Mouse (Mus musculus) MEL (cell line): ENCODE data around the gene Vmn2r112. TPM values are rescaled to one million over a fixed set of nuclear protein-coding genes. Genes with fewer than 3 reads are reported as not detected.
A peak's percentile ranks its signal among the peaks of the same experiment; 100 is the strongest.
"Not testable (repeated sequence)": the region's sequence is repeated elsewhere in the genome, so short reads cannot be mapped to it uniquely, and the experiment has no call there.

Source experiments
- DNase-seq: peaks from one replicate; pipeline ENCODE4 v3.0.0; 2011; ENCODE audit warnings: low read depth, low spot score
- H3K27ac ChIP-seq: 2 replicates; pipeline ENCODE4 v1.5.1; 2012; ENCODE audit warnings: low read depth, mild to moderate bottlenecking, control low read depth, low read length, moderate library complexity; ENCODE audit not compliant: control insufficient read depth
- H3K27me3 ChIP-seq, 2 experiments: fragments of 150-350 bp in 1 of 2; sonication (generic) in 1 of 2; 2 replicates each; pipeline ENCODE4 v1.6.1; 2012; ENCODE audit warnings: low read length in 2 of 2, mild to moderate bottlenecking in 2 of 2, improper control_type of control experiment in 1 of 2, moderate library complexity in 1 of 2; ENCODE audit not compliant: insufficient read depth in 2 of 2, control insufficient read depth in 1 of 2
- H3K36me3 ChIP-seq, 2 experiments: 2 replicates each; pipeline ENCODE4 v1.6.1; 2012 to 2014; ENCODE audit warnings: low read length in 2 of 2, improper control_type of control experiment in 1 of 2, inconsistent platforms in 1 of 2, mild to moderate bottlenecking in 1 of 2; ENCODE audit not compliant: insufficient read depth in 2 of 2, control insufficient read depth in 1 of 2
- H3K4me1 ChIP-seq, 2 experiments: fragments of 150-350 bp in 1 of 2; sonication (generic) in 1 of 2; 2 replicates each; pipeline ENCODE4 v1.6.1; 2012; ENCODE audit warnings: low read length in 2 of 2, improper control_type of control experiment in 1 of 2, mild to moderate bottlenecking in 1 of 2; ENCODE audit not compliant: insufficient read depth in 2 of 2, control insufficient read depth in 1 of 2
- H3K4me3 ChIP-seq, 2 experiments: fragments of 150-350 bp in 1 of 2; sonication (generic) in 1 of 2; 2 replicates each; pipeline ENCODE4 v1.5.1; 2012; ENCODE audit warnings: low read depth in 2 of 2, low read length in 2 of 2, mild to moderate bottlenecking in 2 of 2, moderate library complexity in 2 of 2, control low read depth in 1 of 2, improper control_type of control experiment in 1 of 2; ENCODE audit not compliant: control insufficient read depth in 1 of 2, insufficient read depth in 1 of 2
- H3K79me2 ChIP-seq: 2 replicates; pipeline ENCODE4 v1.6.1; 2012; ENCODE audit warnings: mild to moderate bottlenecking, low read length, moderate library complexity; ENCODE audit not compliant: control insufficient read depth, poor library complexity, insufficient read depth
- H3K9ac ChIP-seq: 2 replicates; pipeline ENCODE4 v1.6.1; 2012; ENCODE audit warnings: low read depth, mild to moderate bottlenecking, control low read depth, low read length, moderate library complexity; ENCODE audit not compliant: control insufficient read depth, poor library complexity, severe bottlenecking
- H3K9me3 ChIP-seq: fragments of 150-350 bp; sonication (generic); replicated peaks from 2 replicates; pipeline ENCODE4 v1.6.1; 2012; ENCODE audit warnings: mild to moderate bottlenecking, low read length, improper control_type of control experiment, moderate library complexity; ENCODE audit not compliant: insufficient read depth
- CTCF ChIP-seq, 3 experiments: IDR thresholded peaks in 2 of 3; conservative IDR thresholded peaks in 1 of 3; 2 replicates each; pipeline ENCODE4 v1.5.1; 2011 to 2012; ENCODE audit warnings: low read length in 3 of 3, low read depth in 2 of 3, mild to moderate bottlenecking in 2 of 3, improper control_type of control experiment in 1 of 3, inconsistent platforms in 1 of 3, mixed read lengths in 1 of 3, moderate library complexity in 1 of 3; ENCODE audit not compliant: control insufficient read depth in 1 of 3, insufficient read depth in 1 of 3, poor library complexity in 1 of 3, severe bottlenecking in 1 of 3
- JUND ChIP-seq: IDR thresholded peaks from 2 replicates; pipeline ENCODE4 v1.6.1; 2011; ENCODE audit warnings: low read depth, mild to moderate bottlenecking, improper control_type of control experiment, low read length
- MAZ ChIP-seq: IDR thresholded peaks from 2 replicates; pipeline ENCODE4 v1.6.1; 2012; ENCODE audit warnings: low read depth, mild to moderate bottlenecking, inconsistent platforms, low read length, improper control_type of control experiment
- ZKSCAN1 ChIP-seq: IDR thresholded peaks from 2 replicates; pipeline ENCODE4 v1.6.1; 2012; ENCODE audit warnings: low read depth, mild to moderate bottlenecking, inconsistent platforms, low read length, improper control_type of control experiment, moderate library complexity
- ZNF384 ChIP-seq: IDR thresholded peaks from 2 replicates; pipeline ENCODE4 v1.6.1; 2012; ENCODE audit warnings: low read depth, mild to moderate bottlenecking, inconsistent platforms, low read length, improper control_type of control experiment
- polyA plus RNA-seq, 2 experiments: library from polyadenylated mRNA; stranded (reverse) in 1 of 2; unstranded in 1 of 2; fragments of >175 nt in 1 of 2; fragments of >200 nt in 1 of 2; gene quantifications; 2 replicates each; pipeline versions ENCODE4 v1.2.1 to v1.2.4; 2012; ENCODE audit warnings: low replicate concordance in 2 of 2, low read depth in 1 of 2; ENCODE audit not compliant: insufficient read length in 2 of 2, insufficient read depth in 1 of 2, missing spikeins in 1 of 2
- total RNA-seq: library from RNA; depleted of rRNA; stranded (reverse); fragments of 300-350 nt; gene quantifications from 2 replicates; pipeline ENCODE4 v1.2.3, GENCODE M21; 2012; rRNA removed

Gene Vmn2r112
- total RNA-seq (not detected in 2 replicates), polyA plus RNA-seq (not detected)

DNA sequence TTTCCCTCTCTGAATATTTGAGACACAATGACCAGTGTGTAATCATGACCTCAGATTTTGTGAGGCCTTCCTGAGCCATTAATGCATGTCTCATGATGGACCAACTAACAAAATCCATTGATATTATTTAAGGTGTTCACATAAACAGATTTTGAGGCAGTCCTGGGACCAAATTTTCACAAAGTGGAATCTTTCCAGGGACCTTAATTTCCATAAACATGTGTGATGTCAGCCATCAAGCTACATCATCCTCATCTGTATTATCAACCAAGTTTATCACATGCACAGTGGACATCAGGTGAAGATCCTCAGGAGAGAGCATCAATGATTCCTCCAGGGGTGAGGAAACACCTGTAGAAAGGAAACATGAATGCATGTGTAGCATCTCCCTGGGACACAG, at the start of gene Vmn2r112:
Gene Vmn2r112, plus strand, starts transcription at position 301 of the 400 bp plus-strand sequence.
- H3K9me3 ChIP-seq, H3K27ac ChIP-seq, H3K79me2 ChIP-seq, H3K9ac ChIP-seq, H3K27me3 ChIP-seq, H3K4me1 ChIP-seq, DNase-seq, H3K4me3 ChIP-seq, H3K36me3 ChIP-seq: not testable (repeated sequence)

DNA sequence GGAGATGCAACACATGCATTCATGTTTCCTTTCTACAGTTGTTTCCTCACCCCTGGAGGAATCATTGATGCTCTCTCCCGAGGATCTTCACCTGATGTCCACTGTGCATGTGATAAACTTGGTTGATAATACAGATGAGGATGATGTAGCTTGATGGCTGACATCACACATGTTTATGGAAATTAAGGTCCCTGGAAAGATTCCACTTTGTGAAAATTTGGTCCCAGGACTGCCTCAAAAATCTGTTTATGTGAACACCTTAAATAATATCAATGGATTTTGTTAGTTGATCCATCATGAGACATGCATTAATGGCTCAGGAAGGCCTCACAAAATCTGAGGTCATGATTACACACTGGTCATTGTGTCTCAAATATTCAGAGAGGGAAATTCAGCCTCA, 27.4 kb upstream of the Vmn2r112 start, which contains the start of gene Vmn2r111:
Gene Vmn2r111, minus strand, starts transcription at position 101 of the 400 bp plus-strand sequence.
- H3K36me3 ChIP-seq, H3K27ac ChIP-seq, H3K27me3 ChIP-seq, H3K79me2 ChIP-seq, DNase-seq, H3K4me1 ChIP-seq, H3K4me3 ChIP-seq, H3K9me3 ChIP-seq, H3K9ac ChIP-seq: not testable (repeated sequence)

DNA sequence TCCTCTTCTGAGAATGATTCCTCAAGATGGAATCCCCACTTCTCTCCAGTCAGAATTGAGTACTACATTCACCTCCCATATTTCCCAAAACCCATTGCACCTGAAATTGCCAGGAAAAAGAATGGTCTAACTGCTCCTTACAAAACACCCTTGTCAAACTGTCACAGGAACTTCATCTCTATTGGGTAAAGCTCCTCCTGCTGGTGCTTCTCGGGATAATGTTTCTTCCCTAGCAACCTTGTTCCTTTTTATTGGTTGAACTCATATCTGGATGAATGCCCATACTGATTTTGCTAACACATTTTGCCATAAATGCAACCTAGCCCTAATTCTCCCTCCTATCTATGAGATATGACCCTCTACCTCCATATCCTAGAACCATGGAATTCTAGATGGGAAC, 29.9 kb downstream of the Vmn2r112 start:
- no peaks in the 10 kb centered on the region for H3K4me1 ChIP-seq
- no peaks in the 10 kb centered on the region for H3K79me2 ChIP-seq
- H3K9ac ChIP-seq = no peak overlapping the region
- TF ChIP-seq ZNF384 (no peak), JUND (no peak), MAZ (no peak), ZKSCAN1 (no peak), CTCF (IDR thresholded peaks at IDR 0.05 in 2 of 3, conservative IDR thresholded peaks at IDR 0.05 in 1 of 3; ENCODE audit: control insufficient read depth in 1 of 3, insufficient read depth in 1 of 3, low read depth in 2 of 3, low read length in 3 of 3, poor library complexity in 1 of 3, severe bottlenecking in 1 of 3) (peak in 2 of 3 experiments; percentile 4 to 11; a peak in 1 of 6 replicates)
- peak; percentile 13 for DNase-seq
- no peak overlapping the region for H3K4me3 ChIP-seq
- H3K27ac ChIP-seq = no peak overlapping the region
- no peaks in the 10 kb centered on the region for H3K27me3 ChIP-seq
- no peaks in the 10 kb centered on the region; the same call in 1 of the 2 replicates for H3K9me3 ChIP-seq
- no peaks in the 10 kb centered on the region for H3K36me3 ChIP-seq

Other genes starting within 250 kb of the Vmn2r112 start
- 4.1 TPM in 2 replicates for gene Zfp944, start 239.6 kb upstream of the Vmn2r112 start, total RNA-seq
- gene Zfp944, start 239.6 kb upstream of the Vmn2r112 start, polyA plus RNA-seq = 1 to 10 TPM in 1 of 2 experiments, not detected in 1; 4.0 TPM
- gene Zfp758, start 239.5 kb upstream of the Vmn2r112 start, total RNA-seq = 2.7 and 2.8 TPM in 2 replicates
- gene Zfp758, start 239.5 kb upstream of the Vmn2r112 start, polyA plus RNA-seq = 1 to 10 TPM in 1 of 2 experiments, not detected in 1; 1.1 TPM
- gene Zfp946, start 176.7 kb upstream of the Vmn2r112 start, total RNA-seq = not detected in 2 replicates
- gene Zfp946, start 176.7 kb upstream of the Vmn2r112 start, polyA plus RNA-seq = not detected
- not detected in 2 replicates for gene Vmn2r111, start 27.5 kb upstream of the Vmn2r112 start, total RNA-seq
- not detected for gene Vmn2r111, start 27.5 kb upstream of the Vmn2r112 start, polyA plus RNA-seq